Mouse (Mus musculus): ENCODE measurements at regions not wholly inside any gene's neighbourhood (a gene's known extent, or its start where the extent isn't known, plus 50 kb on each side); places are given as distances from the start of the nearest gene placed in this dataset.

DNA sequence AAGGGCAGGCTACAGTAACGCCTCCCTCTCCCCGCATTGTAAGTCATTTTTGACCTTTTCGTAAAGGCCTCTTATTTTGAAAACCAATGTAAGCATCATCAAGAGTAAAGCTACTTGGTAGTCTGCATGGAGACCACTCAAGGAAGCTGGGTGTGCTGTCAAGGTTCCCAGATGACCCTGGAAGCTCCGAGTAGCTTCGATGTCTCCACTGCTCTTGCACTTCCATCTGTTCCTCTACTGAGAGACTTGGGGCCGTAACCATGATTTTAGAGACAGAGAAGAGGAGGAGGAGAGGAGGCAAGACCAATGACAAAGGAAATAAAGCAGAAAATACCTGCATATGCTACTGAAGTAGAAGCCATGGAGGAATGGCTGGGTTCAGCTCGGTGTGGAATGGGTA, 256.0 kb downstream of the Gm11361 start:
- no peak for DNase-seq

DNA sequence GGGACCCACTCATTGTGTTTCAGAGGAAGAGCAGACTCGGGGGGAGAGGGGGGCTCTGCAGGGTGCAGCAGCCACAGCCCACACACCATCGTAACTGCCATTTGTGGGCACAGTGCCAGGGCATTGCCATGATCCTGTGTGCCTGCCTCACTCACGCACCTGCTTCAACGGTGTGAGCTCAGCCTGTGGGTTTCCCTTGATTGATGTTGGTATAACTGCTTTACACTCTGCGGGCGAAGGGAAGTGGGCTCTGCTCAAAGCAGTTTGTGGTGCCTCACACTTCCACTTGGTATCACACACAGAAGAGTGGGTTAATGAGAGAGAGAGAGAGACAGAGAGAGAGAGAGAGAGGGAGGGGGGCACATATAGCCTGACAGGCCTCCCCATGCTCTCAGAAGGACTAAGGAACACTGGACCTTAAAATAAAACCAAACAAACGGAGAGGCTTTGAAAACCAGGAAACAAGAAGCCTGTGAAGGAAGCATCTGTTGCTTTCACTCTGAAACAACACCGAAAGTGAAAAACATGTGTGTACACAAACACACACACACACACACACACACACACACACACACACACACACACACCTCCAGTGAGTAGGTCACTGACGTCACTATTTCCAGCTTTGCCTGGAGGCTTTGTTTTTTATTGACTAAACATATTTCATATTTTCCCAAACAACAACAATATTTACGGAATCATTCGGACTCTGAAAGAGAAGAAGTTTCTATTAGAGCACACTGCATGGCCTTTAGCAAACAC, 255.4 kb downstream of the Gm11361 start:
- DNase-seq = no peak

DNA sequence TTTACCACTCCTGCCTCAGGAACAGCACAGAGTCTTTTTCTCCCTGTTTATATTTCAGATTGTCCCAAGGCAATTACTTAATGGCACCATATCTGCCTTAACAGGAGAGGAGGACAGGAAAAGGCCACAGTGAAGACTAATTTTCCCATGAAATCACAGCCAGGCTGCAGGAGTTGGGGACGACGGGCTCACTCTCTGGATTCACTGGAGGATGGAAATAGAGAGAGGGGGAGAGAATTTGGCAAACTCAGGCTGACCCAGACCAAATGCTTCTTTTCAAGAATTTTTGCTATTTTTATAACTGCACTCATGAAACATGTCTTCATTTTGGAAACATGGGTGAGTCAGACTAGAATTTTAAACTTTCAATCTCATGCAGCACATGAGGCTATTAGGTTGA, 250.9 kb downstream of the Gm11361 start:
- no peak for DNase-seq

DNA sequence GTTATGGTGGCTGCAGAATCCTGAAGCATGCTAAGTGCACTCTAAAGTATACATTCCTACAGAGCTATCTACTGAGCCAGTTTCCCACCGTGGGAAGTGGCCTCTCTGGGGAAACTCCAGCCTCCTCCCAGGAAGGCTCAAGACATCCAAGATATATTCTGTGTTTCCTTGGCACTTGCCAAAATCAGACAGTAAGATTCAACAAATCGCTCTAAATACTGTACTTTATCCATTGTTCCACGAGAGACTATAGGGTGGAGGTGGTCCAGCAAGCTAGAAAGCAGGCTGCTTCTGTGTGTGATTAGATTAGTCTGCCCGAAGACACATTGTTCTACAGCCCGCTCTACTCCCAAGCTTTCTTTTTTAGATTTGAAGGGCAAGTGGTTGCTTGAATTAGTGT, 250.5 kb downstream of the Gm11361 start:
- no peak for DNase-seq

DNA sequence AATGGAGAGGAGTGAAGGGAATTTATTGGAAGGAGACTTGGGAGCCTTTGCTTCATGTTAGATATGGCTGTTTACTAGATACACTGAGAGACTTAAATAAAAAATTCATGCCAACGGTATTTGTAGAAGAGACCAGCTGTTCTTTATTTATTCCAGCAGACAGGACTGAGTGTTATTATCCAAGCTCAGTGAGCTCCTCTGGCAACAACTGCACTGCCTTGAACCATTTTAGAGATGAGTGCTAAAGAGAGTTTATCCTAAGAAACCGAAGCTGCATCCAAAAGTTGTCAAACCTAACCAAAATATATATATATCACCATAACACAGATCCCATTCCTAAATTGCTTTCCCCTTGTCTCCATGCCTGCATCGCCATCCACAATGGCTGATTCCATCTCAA, 247.0 kb downstream of the Gm11361 start:
- DNase-seq = no peak

DNA sequence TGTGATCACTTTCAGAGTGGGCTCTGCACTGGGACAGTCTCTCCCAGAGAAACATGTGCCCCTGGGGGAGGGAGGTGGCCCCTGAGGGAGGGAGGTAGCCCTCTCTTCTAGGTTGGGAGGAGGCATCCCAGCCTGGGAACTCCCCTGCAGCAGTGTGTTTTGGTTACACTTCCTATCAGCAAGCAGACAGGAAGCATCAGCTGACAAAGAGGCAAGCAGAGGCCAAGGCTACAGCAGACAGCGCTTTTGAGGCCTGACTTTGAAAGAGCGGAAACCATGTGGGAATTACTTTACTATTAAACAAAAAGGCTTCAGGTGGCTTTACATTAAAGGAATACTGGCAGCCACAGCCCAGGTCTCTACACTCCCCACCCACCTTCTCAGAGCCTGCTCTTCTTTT, 244.8 kb downstream of the Gm11361 start:
- DNase-seq = peak; percentile 69

DNA sequence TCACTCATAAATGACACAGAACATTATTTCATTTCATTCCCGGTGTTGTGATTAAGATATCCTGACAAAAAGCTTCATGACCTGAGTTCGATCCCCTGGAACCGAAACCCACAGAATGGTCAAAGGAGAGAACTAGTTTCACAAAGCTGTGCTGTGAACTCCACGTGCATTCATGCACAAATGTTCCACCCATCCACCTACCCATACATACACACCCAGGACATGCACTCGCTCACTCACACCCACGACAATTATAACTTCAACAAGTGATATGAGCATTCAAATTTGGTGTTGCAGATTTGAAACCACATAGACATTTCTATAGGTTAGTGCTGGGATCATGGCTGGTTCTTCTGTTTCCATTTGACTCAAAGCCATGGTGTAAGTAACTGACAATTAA, 243.4 kb downstream of the Gm11361 start:
- no peak for DNase-seq

DNA sequence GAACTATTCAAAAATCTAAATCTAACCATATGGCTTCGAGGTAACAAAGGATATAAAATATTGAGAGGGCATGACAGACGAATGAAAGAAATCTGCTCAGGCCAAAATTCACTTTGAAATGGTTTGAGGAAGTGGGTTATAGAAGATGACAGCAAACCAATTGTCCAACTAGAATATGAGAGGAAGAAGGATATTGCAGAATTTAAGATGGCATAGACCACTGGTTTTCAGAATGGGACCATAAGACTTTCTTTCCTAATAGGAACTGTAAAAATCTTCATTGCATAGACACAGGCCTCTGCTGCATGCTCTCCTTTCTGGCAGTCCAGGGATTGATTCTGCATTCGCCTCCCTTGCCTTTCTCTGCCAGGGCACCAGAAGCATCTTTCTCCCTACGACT, 240.2 kb downstream of the Gm11361 start:
- no peak for DNase-seq

DNA sequence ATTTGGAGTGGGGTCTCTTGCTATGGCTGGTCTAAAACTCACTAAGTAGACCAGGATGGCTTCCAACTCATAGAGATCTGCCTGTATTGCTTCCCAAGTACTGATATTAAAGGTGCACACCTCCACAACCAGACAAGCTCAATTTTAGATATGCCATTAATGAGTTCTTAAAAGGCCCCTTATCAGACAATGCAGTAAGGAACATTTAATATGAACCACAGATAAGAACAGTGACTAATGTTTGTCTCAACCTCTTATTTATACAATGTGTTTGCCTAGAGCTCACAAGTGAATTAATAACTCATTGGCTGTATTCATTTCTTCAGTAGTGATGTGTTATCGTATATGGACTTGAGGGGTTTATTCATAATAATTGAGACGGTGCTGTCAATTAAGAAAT, 234.7 kb downstream of the Gm11361 start:
- no peak for DNase-seq

DNA sequence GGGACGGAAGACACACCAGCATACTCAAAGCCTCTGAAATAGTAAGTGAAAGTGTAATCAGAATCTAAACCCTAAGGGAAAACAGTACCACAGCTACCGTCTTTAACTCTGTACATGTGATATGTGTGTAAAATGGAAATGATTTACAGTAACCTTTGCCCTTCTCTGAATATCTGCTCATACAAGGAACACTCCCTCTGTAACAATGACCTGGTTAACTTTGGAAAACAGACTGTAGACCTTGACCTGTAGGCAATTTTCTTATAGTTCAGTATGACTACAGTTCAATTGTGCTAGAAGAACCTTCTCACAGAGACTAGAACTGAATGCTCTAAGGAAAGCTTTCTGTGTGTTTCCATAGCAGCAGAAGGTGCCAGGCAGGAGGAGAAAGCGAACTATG, 226.4 kb downstream of the Gm11361 start:
- DNase-seq = no peak

DNA sequence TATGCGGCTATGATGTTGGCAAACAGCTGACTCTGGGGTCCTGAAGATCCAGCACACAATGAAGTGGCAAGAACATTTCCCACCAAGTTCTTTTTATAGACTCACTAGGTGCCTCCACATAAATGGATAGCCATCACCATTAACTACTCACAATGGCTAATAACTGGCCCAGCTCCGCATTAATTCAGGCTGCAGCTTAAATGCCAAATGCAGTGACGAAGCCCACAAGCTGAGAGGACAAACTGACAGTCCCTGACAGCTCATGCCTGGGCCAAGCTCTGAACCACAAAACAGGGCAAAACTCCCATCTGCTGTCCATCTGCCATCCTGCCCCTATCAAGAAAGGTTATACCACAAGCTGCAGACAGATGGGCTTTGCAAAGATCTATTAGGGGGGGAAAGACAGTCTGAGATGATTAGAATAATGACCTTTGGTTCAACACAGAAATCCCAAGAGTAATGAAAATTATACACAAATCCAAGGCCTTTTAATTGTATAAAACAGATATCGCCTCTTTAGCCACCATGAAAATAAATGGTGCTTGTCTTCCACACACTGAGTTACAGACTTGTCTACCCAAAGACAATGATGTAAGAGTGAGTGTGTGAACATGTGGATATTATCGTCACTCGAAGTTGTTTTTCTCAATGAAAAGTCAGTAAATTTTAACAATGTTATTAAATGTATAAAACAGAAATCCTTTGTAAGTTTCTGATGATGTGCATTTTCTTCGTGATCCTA, 224.1 kb downstream of the Gm11361 start:
- DNase-seq = no peak

DNA sequence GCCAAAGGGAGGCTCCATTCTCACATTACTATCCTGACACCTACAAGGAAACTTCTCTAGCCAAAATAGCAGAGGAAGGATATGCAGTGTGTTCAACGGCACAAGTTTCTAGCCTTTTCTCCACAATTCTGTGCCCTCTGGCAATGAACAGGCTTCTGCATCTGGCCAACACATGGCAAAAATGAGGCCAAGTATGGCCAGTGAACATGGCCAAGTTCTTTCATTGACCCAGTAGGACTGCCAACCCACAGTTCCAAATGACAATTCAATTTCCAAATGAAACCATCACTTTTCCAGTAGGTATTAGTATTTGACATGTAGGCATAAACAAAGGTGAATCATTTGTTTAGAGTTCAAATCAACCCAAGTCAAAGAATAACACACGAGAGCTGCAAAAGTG, 208.8 kb downstream of the Gm11361 start:
- no peak for DNase-seq

DNA sequence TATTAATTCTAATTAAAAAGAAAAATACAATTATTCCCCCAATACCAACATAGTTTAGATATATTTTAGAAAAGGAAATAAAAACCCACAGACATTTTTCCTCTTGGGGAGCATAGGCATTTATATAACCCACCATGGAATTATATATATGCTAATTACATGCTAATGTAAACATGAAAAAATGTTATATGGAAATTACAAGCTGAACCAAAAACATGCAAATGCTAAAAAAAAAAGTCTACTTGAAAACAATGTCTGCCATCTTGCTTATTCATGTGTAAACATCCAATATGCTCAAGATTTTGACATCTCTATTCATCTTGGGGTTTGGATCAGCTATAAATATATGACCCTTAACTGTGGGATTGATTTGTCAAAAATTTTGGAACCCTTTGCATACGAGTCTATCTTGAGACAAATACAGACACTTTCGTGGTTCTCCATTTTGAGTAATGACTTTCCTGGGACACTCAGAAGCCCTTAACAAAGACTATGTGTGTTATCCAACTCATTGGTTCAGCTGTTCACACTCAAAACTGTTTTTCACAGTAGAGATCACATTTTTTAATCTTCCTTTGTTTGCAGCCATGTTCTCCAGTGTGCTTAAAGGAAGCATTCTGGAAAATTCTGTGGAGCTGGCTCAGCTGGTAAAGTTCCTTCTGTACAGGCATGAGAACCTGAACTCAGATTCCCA, 208.0 kb downstream of the Gm11361 start:
- DNase-seq = no peak

DNA sequence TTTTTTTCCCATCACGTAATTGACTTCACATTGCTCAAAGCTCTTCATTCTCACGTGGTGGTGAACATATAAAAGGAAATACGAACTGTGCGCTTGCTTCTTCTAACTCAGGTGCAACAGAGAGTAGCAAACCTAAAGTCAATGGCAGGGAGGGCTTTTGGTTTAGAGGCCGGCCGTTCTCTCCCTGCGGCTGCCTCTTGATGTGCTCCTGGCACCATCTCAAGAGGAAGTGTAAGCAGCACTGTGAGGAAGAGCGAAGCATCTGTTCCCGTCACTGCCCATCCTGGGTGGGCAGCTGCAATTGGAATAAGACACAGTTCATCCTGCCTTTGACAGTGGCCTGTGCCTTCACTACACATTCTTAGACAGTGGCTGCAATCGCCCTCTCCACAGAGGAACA, 204.0 kb downstream of the Gm11361 start:
- peak; percentile 3 for DNase-seq

DNA sequence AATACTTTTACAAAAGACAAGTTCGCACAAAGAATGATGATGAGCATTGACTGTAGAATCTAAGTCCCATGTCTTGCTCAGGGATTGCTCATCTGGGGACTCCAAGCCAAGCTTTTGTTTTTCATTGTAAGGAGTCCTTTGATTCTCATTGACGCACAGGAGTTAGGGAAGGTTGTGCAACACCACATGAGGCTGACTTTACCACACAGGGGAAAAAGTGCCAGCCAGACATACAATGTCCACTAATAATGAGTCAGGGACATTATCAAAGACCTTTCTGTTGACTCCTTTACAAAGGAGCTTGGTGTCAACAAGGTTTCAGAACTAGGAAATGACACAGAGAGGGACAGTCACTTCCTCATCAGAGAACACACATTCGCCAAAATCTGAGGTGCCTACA, 200.1 kb downstream of the Gm11361 start:
- no peak for DNase-seq

DNA sequence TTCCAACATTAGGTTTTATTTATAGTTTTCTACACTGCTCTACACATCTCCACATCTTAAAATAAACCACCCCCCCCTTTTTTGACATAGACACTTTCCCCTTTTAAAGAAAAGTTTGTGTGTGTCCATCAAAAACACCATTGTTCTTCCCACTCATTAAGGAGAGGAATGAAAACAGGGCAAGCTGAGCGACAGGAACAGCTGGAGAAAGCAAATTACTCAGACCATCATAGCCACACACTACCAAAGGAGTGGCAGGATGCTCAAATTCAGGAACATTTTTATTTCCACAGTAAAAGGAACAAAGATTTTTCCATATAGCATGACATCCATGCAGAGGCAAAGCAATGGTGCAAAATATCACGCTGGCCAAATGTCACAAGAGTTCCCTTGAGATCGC, 198.6 kb downstream of the Gm11361 start:
- no peak for DNase-seq

DNA sequence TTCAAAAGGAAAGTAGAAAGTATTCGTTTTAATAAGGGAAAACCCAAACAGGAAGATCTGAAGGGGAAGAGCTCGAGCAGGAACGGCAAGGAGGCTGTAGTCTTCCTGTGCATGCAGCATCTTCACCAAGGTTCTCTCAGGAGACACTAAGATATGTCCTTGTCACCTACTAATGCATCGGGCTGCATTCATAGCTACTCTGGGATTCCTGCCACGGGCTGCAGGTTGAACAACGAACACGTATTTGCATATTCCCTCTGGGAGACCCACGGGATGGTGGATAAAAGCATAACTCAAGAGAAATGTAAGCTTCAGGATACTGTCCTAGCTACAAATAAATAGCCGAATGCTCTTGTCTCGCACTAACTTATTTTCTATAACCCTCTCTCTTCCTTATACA, 197.7 kb downstream of the Gm11361 start:
- DNase-seq = no peak

DNA sequence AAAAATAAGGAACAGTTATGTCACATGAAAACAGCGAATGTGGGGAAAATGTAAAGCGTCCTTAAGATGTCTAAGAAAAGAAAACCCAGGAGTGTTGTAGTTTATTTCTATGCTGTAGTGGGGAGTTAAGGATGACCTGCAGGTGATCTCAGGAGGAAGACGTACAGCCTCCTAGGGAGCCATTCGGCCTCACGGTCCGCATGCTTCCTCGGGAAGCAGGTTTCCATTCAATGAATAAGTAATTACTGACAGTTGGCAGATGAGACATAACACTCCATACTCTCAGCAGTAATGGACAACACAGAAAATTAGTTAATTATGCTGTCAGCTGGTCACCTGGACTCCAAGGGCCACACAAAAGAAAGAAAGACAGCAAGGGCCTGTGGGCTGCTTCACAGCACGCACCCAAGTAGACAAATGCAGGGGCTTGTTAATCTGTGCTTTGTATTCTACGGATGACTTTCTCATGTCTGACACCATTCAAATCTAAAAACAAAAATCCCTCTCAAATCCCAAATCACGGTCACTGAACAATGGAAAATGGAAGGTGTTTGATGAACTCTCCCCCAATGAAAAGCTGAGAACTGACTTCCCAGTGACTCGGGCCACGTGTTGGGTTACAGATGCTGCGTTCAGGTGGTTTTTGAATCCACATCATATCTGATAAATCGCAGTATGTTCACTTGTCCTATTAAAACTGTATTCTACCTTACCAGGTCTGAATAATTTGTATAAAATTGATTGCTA, 193.5 kb downstream of the Gm11361 start:
- no peak for DNase-seq

DNA sequence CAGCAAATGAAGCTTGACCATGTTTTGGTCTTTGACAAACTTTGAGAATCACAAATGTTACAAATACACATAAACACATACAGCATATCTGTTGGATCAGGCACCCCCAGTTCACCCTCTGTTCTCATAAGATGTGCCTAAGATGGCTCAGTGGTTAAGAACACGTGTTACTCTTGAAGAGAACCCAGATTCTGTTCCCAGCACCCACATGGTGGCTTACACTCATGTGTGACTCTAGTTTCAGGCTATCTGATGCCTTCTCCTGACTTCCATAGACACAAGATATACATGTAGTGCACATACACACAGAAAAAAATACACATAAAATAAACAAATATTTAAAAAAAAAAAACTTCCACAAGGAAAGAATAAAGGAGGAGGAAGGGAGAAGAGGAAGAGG, 191.7 kb downstream of the Gm11361 start:
- DNase-seq = no peak

DNA sequence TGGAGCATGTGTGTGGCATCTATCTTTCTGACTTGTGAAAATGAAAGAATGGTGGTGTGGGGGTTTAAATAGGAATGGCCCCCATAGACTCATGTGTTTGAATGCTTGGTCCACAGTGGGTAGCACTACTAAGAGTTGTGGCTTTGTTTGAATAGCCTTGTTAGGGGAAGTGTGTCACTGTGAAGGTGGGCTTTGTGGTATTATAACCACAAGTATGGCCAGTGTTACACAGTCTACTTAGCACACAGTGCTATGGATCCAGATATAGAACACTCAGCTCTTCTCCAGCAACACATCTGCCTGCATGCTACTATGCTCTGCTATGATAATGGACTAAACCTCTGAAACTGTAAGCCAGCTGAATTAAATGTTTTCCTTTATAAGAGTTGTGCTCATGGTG, 184.9 kb downstream of the Gm11361 start:
- DNase-seq = no peak

DNA sequence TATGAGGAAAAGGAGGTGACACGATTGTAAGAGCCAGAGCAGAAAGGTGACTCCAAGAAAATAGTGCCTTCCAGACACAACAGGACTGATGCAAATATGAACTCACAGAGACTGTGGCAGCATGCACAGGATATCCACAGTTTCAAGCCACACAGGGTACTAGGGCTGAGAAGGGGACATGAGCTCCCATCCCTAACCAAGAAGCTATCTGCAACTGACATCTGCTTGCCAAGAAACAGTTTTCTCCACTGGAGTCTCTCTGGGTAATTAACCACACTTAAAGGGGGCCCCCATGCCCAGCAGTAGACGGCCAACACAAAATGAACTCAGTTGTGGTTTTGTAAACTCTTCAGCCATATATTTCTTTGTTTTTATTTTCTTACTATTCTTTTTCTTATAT, 176.1 kb downstream of the Gm11361 start:
- DNase-seq = no peak

DNA sequence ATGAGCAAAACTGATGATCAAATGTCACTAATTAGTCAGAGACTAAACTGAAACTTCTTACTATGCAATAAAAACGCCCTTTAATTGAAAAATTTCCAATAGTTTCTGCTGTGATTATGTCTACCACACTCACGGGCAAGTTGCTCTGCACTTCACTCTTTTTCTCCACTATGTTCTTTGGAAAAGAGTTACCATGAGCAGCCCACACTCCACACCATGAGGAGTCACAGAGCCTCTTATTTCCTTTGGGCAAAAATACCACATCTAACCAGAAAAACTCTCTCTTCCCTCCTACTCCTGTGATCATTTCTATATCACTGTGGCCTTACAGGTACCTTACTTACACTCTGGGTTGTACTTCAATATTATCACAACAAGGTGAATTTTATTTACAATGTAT, 174.7 kb downstream of the Gm11361 start:
- no peak for DNase-seq

DNA sequence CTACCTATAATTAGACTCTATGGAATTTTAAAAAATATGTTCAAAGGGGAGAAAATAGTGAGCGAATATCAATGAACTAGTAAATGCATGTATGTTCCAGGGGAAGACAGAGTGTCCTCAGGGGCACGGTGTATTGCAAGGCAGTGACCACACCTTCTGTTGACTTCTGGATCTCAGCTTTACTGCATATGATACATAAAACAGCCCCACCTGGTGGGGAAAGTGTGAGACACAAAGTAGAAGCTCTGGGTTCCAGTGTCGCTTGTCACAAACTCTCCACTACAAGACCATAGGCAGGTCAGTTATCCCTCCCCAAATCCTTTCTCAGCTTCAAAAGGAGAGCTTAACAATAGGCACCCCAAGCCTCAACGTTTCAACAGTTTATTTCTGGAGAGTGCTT, 168.8 kb downstream of the Gm11361 start:
- DNase-seq = no peak
